Mouse (Mus musculus) myocyte (in vitro differentiated cells): ENCODE measurements around the gene Tfap2e. TPM values are rescaled to one million over a fixed set of nuclear protein-coding genes. Genes with fewer than 3 reads are reported as not detected.

Experiments
- H3K27me3 ChIP-seq: one replicate; pipeline ENCODE4 v1.6.1; 2011; ENCODE audit not compliant: control insufficient read depth, insufficient read depth, insufficient read length
- H3K36me3 ChIP-seq: one replicate; pipeline ENCODE4 v1.6.1; 2011; ENCODE audit not compliant: control insufficient read depth, insufficient read depth
- H3K4me2 ChIP-seq: one replicate; pipeline ENCODE4 v1.6.1; 2011; ENCODE audit warnings: low read depth, control low read depth
- H3K4me3 ChIP-seq: one replicate; pipeline ENCODE4 v1.5.1; 2011; ENCODE audit warnings: mild to moderate bottlenecking, control low read depth, moderate library complexity
- H3K79me2 ChIP-seq: one replicate; pipeline ENCODE4 v1.6.1; 2011; ENCODE audit not compliant: control insufficient read depth, insufficient read depth
- H3ac ChIP-seq: one replicate; pipeline ENCODE4 v1.6.1; 2011; ENCODE audit not compliant: control insufficient read depth, insufficient read length
- CEBPB ChIP-seq: IDR thresholded peaks from 2 replicates; pipeline ENCODE4 v1.6.1; 2011; ENCODE audit warnings: mild to moderate bottlenecking, moderate library complexity; ENCODE audit not compliant: poor library complexity, insufficient read depth, severe bottlenecking
- E2F4 ChIP-seq: IDR thresholded peaks from one replicate; pipeline ENCODE4 v1.6.1; 2011; ENCODE audit warnings: mild to moderate bottlenecking, control low read depth, moderate library complexity; ENCODE audit not compliant: insufficient read depth
- MAX ChIP-seq: IDR thresholded peaks from one replicate; pipeline ENCODE4 v1.6.1; 2011; ENCODE audit warnings: low read depth, mild to moderate bottlenecking, control low read depth
- MYOD1 ChIP-seq, 3 experiments: IDR thresholded peaks; one replicate each; pipeline ENCODE4 v1.6.1; 2011; ENCODE audit warnings: control low read depth in 2 of 3, low read depth in 2 of 3, mild to moderate bottlenecking in 2 of 3, moderate library complexity in 1 of 3; ENCODE audit not compliant: insufficient read length in 2 of 3, control insufficient read depth in 1 of 3
- MYOG ChIP-seq, 3 experiments: IDR thresholded peaks; one replicate each; pipeline ENCODE4 v1.6.1; 2011; ENCODE audit warnings: control low read depth in 2 of 3, low read depth in 2 of 3, mild to moderate bottlenecking in 2 of 3; ENCODE audit not compliant: insufficient read length in 2 of 3, control insufficient read depth in 1 of 3, insufficient read depth in 1 of 3
- POLR2A ChIP-seq: IDR thresholded peaks from one replicate; pipeline ENCODE4 v1.6.1; 2011; ENCODE audit warnings: low read depth, mild to moderate bottlenecking, control low read depth, moderate library complexity; ENCODE audit not compliant: insufficient read length
- POLR2AphosphoS2 ChIP-seq: IDR thresholded peaks from one replicate; pipeline ENCODE4 v1.6.1; 2011; ENCODE audit warnings: low read depth, control low read depth; ENCODE audit not compliant: insufficient read length
- REST ChIP-seq: IDR thresholded peaks from one replicate; pipeline ENCODE4 v1.6.1; 2011; ENCODE audit warnings: mild to moderate bottlenecking, control low read depth, moderate library complexity; ENCODE audit not compliant: insufficient read depth, insufficient read length
- SRF ChIP-seq: IDR thresholded peaks from one replicate; pipeline ENCODE4 v1.6.1; 2011; ENCODE audit warnings: low read depth; ENCODE audit not compliant: control insufficient read depth, insufficient read length
- TCF12 ChIP-seq: IDR thresholded peaks from one replicate; pipeline ENCODE4 v1.6.1; 2011; ENCODE audit warnings: mild to moderate bottlenecking, control low read depth; ENCODE audit not compliant: poor library complexity, insufficient read depth, severe bottlenecking
- TCF3 ChIP-seq: IDR thresholded peaks from one replicate; pipeline ENCODE4 v1.6.1; 2011; ENCODE audit warnings: low read depth, control low read depth; ENCODE audit not compliant: insufficient read length
- USF1 ChIP-seq: IDR thresholded peaks from one replicate; pipeline ENCODE4 v1.6.1; 2011; ENCODE audit warnings: low read depth, mild to moderate bottlenecking, control low read depth, moderate library complexity
- polyA plus RNA-seq: library from polyadenylated mRNA; unstranded; fragments of >200 nt; fragmentation: generic; extraction: Trizol; gene quantifications from one replicate; pipeline ENCODE4 v1.2.1, GENCODE M21; 2012; ENCODE audit warnings: missing spikeins

Tfap2e gene
- polyA plus RNA-seq, 1 experiment = 0.02 TPM

- Histone ChIP-seq H3K27me3 (peaks cover 81% of the 10 kb centered on the region), H3K79me2 (no peaks in the 10 kb centered on the region), H3ac (no peak overlapping the region), H3K4me3 (no peak overlapping the region), H3K36me3 (no peaks in the 10 kb centered on the region), H3K4me2 (no peak overlapping the region)
- no peak for TF ChIP-seq USF1
- TF ChIP-seq MAX = no peak
- TF ChIP-seq POLR2A = no peak
- TF ChIP-seq MYOD1 (IDR thresholded peaks at IDR 0.05; ENCODE audit: control insufficient read depth in 1 of 3, insufficient read length in 2 of 3, low read depth in 2 of 3) = no peak
- TF ChIP-seq MYOG (IDR thresholded peaks at IDR 0.05; ENCODE audit: control insufficient read depth in 1 of 3, insufficient read depth in 1 of 3, insufficient read length in 2 of 3, low read depth in 2 of 3) = no peak
- TF ChIP-seq E2F4 = no peak
- no peak for TF ChIP-seq TCF3
- no peak for TF ChIP-seq CEBPB
- TF ChIP-seq POLR2AphosphoS2 = no peak
- TF ChIP-seq REST = no peak
- no peak for TF ChIP-seq TCF12
- TF ChIP-seq SRF = no peak
Observed at GRCm38 (mm10) chr4:126735382-126736000, 549 bp downstream of the Tfap2e start.

- H3K27me3 ChIP-seq = peaks cover 85% of the 10 kb centered on the region
- H3ac ChIP-seq = no peak overlapping the region
- H3K4me2 ChIP-seq = no peak overlapping the region
- H3K4me3 ChIP-seq = no peak overlapping the region
- H3K36me3 ChIP-seq = no peaks in the 10 kb centered on the region
- H3K79me2 ChIP-seq = no peaks in the 10 kb centered on the region
- TF ChIP-seq USF1 = no peak
- TF ChIP-seq REST = no peak
- TF ChIP-seq MAX = no peak
- no peak for TF ChIP-seq MYOG (IDR thresholded peaks at IDR 0.05; ENCODE audit: control insufficient read depth in 1 of 3, insufficient read depth in 1 of 3, insufficient read length in 2 of 3, low read depth in 2 of 3)
- TF ChIP-seq MYOD1 (IDR thresholded peaks at IDR 0.05; ENCODE audit: control insufficient read depth in 1 of 3, insufficient read length in 2 of 3, low read depth in 2 of 3) = no peak
- TF ChIP-seq CEBPB = no peak
- TF ChIP-seq POLR2AphosphoS2 = no peak
- no peak for TF ChIP-seq E2F4
- TF ChIP-seq POLR2A = no peak
- no peak for TF ChIP-seq SRF
- no peak for TF ChIP-seq TCF3
- TF ChIP-seq TCF12 = no peak
Observed at GRCm38 (mm10) chr4:126734700-126735381, 1.2 kb downstream of the Tfap2e start.

DNA sequence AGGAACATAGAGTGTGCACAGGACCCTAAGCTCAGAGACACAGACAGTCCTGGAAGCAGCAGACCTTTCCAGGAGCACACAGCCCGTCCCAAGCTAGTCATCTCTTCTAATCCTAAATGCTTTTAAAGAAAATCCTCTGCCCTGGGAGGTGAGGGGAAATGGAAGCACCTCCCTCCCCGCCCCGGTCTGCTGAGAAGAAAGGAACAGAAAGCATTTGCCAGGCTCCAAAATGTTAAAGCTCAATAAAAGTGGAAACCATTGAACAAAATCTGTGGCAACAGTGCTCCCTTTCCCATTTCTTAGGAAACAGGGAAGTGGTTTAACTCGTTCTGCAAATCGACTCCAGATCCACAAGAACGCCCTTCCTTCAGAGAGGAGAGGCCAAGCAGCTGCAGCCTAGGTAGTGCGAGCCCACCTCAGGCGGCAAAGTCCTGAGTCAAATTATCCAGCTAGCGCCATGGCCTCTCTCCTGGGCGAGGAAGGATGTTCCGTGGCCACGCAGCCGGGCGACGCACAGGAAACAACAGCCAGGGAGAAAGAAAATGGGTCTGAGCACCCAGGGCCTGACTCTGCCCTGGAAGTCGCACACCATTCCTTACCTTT is 1.9 kb downstream of the Tfap2e start:
- Histone ChIP-seq H3K79me2 (no peaks in the 10 kb centered on the region), H3ac (no peak overlapping the region), H3K4me3 (no peak overlapping the region), H3K4me2 (no peak overlapping the region), H3K27me3 (peaks cover 89% of the 10 kb centered on the region), H3K36me3 (no peaks in the 10 kb centered on the region)
- TF ChIP-seq MYOD1 (IDR thresholded peaks at IDR 0.05; ENCODE audit: control insufficient read depth in 1 of 3, insufficient read length in 2 of 3, low read depth in 2 of 3) = no peak
- no peak for TF ChIP-seq USF1
- TF ChIP-seq POLR2AphosphoS2 = no peak
- no peak for TF ChIP-seq MAX
- TF ChIP-seq CEBPB = no peak
- no peak for TF ChIP-seq MYOG (IDR thresholded peaks at IDR 0.05; ENCODE audit: control insufficient read depth in 1 of 3, insufficient read depth in 1 of 3, insufficient read length in 2 of 3, low read depth in 2 of 3)
- TF ChIP-seq POLR2A = no peak
- TF ChIP-seq SRF = no peak
- no peak for TF ChIP-seq REST
- TF ChIP-seq TCF12 = no peak
- TF ChIP-seq E2F4 = no peak
- no peak for TF ChIP-seq TCF3

- no peak overlapping the region for H3K4me2 ChIP-seq
- peaks cover 83% of the 10 kb centered on the region for H3K27me3 ChIP-seq
- H3K36me3 ChIP-seq = no peaks in the 10 kb centered on the region
- no peak overlapping the region for H3K4me3 ChIP-seq
- no peak for TF ChIP-seq SRF
- TF ChIP-seq MAX = no peak
- TF ChIP-seq MYOD1 (IDR thresholded peaks at IDR 0.05; ENCODE audit: control insufficient read depth in 1 of 3, insufficient read length in 2 of 3, low read depth in 2 of 3) = no peak
- no peak for TF ChIP-seq USF1
- no peak for TF ChIP-seq MYOG (IDR thresholded peaks at IDR 0.05; ENCODE audit: control insufficient read depth in 1 of 3, insufficient read depth in 1 of 3, insufficient read length in 2 of 3, low read depth in 2 of 3)
- TF ChIP-seq TCF3 = no peak
- no peak for TF ChIP-seq REST
- no peak for TF ChIP-seq CEBPB
- no peak for TF ChIP-seq TCF12
- TF ChIP-seq POLR2AphosphoS2 = no peak
- no peak for TF ChIP-seq POLR2A
- no peak for TF ChIP-seq E2F4
- H3ac ChIP-seq = no peak overlapping the region
- no peaks in the 10 kb centered on the region for H3K79me2 ChIP-seq
Observed at GRCm38 (mm10) chr4:126732531-126733380, 3.3 kb downstream of the Tfap2e start.
